Mouse (Mus musculus) layer of hippocampus, adult 8-10 months (tissue): ENCODE results near the gene Fitm1. TPM values are rescaled to one million over a fixed set of nuclear protein-coding genes. Genes with fewer than 3 reads are reported as not detected.

Source experiments
- DNase-seq, 2 experiments: peaks; one replicate each; pipeline ENCODE4 v3.0.0; 2022; ENCODE audit warnings: low spot score in 2 of 2
- total RNA-seq, 4 experiments: library from RNA; stranded (reverse); gene quantifications; 2 replicates each; pipeline ENCODE4 v1.2.4; 2022

Fitm1 gene
- total RNA-seq, 4 experiments from 2014 or later: not detected

GRCm38 (mm10) chr14:55567496-55567895 is 7.9 kb upstream of the Fitm1 start:
- DNase-seq: no peak

DNA sequence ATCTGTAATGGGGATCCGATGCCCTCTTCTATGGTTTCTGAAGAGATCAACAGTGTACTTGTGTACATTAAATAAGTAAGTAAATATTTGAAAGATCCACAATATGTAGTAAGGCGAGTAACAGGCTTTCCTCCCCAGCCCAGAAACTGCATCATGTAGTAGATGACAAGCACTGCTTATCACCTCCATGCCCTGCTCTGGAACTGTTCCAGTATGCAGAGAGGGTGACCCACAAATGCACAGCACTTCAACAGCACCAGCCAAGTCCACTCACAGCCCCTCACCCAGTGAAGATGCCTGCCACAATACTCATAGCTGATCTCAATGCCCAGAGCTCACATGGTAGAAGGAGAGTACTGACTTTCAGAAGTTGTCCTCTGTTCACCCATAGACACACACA is 4.8 kb upstream of the Fitm1 start:
- DNase-seq: no peak

GRCm38 (mm10) chr14:55571760-55572159 is 3.7 kb upstream of the Fitm1 start:
- no peak for DNase-seq

DNA sequence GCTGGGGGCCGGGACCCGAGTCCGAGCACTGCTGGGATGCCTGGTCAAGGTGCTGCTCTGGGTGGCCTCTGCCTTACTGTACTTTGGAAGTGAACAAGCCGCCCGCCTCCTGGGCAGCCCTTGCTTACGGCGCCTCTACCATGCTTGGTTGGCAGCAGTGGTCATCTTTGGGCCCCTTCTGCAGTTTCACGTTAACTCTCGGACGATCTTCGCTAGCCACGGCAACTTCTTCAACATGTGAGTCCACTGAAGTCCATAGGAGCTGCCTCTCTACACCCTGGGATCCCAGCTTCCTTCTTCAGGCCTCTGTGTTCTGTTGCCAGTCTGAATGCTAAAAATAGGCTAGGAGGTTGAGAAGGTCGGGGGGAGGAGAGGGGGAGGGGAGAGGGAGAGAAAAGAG is 294 bp downstream of the Fitm1 start:
- DNase-seq: no peak

GRCm38 (mm10) chr14:55576376-55576775 is 959 bp downstream of the Fitm1 start:
- peak; percentile 52 to 55 for DNase-seq

GRCm38 (mm10) chr14:55577871-55578667 is 2.7 kb downstream of the Fitm1 start, which contains the start of gene Psme1:
Gene Psme1 (plus strand): TSS chr14:55578123.
- peak; percentile 54 to 62 for DNase-seq

GRCm38 (mm10) chr14:55578668-55579269 is 3.4 kb downstream of the Fitm1 start:
- DNase-seq: peak in 1 of 2 experiments; percentile 36

- no peak for DNase-seq
Observed at GRCm38 (mm10) chr14:55579511-55580496, 4.4 kb downstream of the Fitm1 start.

- DNase-seq: no peak
Observed at GRCm38 (mm10) chr14:55580731-55581130, 5.3 kb downstream of the Fitm1 start.

- DNase-seq: no peak
Observed at GRCm38 (mm10) chr14:55581981-55582681, 6.7 kb downstream of the Fitm1 start.

- no peak for DNase-seq
Observed at GRCm38 (mm10) chr14:55584303-55584701, 8.9 kb downstream of the Fitm1 start.

DNA sequence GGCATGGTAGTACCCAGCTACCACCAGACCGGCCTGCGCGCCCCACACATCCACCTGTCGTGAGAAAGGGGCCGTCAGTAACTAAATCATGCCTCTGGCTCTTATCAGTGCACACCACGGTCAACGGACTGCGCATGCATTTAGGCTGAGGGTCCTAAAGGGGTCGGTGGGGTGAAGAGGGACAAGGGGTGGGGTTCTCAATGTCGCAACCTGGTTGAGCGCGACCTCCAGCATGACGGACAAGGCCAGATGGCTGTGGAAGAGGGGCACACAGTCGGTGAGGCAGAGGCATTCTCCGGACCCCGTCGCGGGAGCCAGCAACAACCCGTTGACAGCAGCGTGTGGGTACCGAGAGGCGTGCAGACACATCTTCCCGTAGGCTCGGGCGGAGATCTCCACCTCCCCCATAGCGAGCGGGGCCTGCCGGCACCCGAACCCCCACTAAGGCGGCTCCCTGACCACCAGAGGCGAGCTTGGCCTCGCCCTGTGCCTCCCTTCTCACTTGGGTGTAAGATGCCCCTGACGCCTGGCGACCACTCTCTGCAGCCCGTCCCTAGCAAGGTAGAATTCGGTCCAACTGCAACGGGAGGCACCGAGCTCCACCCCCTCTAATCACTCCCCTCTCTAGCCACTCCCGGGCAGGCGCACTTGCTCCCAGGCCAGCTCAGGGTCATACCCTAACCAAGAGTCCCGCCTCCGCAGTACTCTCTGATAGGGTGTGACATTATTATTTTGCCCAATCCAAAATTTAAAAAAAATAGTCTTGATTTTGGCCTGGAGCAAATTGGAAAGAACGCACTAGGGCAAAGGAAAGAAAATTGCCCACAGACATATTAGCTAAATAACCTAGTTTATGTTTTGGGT is 9.5 kb downstream of the Fitm1 start, which contains the start of gene Emc9:
TSS of gene Emc9 (minus strand) at position 601 of the 864 bp plus-strand sequence.
- peak in 1 of 2 experiments; percentile 59 for DNase-seq

DNA sequence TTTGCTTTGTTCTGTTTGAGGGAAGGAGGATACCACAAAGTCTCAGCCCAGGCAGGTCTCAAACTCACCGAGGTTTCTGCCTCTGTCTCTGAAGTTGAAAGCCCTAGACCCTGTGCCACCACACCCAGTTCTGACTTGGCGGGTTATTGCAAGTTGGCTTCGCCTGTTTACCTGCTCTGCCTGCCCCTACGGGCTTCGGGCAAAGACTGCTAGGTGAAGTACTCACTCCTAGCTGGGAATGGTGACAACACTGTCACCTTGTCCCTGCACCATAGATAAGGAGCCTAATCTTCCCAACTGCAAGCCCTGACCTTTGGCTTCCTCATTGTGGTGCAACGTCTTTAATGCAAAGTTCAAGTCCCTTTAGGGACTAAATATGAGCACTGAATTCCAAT is 10.1 kb downstream of the Fitm1 start:
- DNase-seq: no peak

- DNase-seq: no peak
Observed at GRCm38 (mm10) chr14:55586149-55586548, 10.7 kb downstream of the Fitm1 start.

GRCm38 (mm10) chr14:55589271-55589670 is 13.9 kb downstream of the Fitm1 start:
- DNase-seq: no peak

GRCm38 (mm10) chr14:55589771-55590448 is 14.5 kb downstream of the Fitm1 start:
- no peak for DNase-seq

- peak; percentile 89 to 96 for DNase-seq
Observed at GRCm38 (mm10) chr14:55590748-55591330, 15.4 kb downstream of the Fitm1 start, which contains the start of gene Psme2. Gene Psme2 (minus strand): TSS chr14:55591113.

GRCm38 (mm10) chr14:55591331-55591891 is 16.0 kb downstream of the Fitm1 start, which contains the start of gene Rnf31:
Gene Rnf31 (plus strand): TSS chr14:55591708.
- peak; percentile 94 for DNase-seq
